Mouse (Mus musculus): ENCODE results near the gene Havcr2.
"Not testable (repeated sequence)": the region's sequence is repeated elsewhere in the genome, so short reads cannot be mapped to it uniquely, and the experiment has no call there.

Gene Havcr2

DNA sequence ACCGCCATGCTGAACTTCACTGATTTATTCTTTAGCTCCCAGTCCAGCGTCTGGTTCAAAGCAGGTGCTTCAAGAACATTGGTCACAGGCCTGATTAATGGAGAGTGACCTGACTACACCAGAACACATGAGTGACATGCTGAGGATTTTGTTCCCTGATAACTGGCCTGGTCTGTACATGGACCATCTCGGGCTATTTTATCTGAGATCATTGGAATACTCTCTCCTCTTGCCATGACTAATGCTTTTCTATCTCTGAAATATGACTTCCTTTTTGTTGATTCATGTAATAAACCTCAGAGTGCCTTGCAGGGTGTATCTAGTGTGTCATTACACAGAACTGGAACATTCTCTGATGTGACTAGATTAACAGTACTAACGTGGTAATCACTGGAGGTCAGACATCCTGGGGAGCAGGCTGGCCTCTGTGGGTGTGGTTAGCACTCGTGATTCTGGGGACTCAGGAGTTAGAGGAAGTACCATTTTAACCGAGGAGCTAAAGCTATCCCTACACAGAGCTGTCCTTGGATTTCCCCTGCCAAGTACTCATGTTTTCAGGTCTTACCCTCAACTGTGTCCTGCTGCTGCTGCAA lies at the start of gene Havcr2:
Havcr2 (plus strand) TSS at position 483 of the 593 bp plus-strand sequence.
- DNase-seq = no peak

DNA sequence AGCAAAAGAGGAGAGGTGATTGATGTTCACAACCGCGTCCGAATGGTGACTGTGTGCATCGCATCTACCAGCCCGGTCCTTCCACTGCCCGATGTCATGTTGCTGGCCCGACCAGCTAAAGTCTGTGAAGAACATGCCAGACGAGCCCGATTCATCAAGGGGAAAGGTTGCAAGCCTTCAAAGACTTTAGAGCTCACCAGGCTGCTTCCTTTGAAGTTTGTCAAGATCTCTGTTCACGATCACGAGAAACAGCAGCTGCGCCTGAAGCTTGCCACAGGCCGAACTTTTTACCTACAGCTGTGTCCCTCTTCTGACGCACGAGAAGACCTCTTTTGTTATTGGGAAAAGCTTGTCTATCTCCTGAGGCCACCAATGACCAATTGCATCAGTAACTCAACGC lies 49.7 kb upstream of the Havcr2 start:
- no peak for DNase-seq

DNA sequence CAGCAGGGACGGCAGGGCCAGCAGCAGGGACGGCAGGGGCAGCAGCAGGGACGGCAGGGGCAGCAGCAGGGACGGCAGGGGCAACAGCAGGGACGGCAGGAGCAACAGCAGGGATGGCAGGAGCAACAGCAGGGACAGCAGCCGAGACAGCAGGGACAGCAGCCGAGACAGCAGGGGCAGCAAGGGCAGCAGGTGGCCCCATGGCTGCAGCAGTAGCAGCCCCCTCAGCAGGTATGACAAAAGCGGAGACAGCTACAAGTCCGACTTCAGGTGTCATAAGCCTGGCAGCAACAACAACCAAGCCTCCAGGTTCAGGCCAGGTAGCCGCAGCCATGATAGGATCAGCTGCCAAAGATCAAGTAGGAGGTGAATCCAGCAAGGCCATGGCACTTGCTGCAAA lies 48.0 kb upstream of the Havcr2 start:
- peak; percentile 9 to 15 for DNase-seq

DNA sequence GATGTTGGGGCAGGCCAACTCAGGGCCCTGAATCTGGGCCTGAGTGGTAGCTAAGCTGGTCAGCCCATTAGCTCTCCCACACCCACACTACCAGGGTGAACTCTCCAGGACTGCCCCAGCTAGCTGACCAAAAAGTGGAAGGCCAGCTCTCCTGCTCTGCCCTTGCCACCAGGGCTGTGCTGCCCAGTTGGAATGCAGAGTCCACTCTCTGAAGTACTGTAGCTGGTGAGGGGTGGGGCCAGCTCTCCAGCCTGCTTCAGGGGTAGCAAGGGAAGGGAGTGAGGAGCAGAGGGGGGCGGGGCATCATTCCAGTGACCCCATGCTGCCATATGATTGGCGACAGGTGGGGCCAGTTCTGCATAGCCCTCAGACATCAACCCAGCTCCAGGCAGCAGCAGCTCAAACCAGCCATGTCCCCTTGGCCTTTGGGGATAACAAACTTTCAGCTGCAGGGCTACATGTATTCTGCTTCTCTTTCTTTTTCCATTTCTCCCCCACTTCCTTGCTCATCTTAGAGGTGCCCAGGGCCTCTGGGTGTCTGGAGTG lies 44.6 kb upstream of the Havcr2 start:
- DNase-seq = no peak

DNA sequence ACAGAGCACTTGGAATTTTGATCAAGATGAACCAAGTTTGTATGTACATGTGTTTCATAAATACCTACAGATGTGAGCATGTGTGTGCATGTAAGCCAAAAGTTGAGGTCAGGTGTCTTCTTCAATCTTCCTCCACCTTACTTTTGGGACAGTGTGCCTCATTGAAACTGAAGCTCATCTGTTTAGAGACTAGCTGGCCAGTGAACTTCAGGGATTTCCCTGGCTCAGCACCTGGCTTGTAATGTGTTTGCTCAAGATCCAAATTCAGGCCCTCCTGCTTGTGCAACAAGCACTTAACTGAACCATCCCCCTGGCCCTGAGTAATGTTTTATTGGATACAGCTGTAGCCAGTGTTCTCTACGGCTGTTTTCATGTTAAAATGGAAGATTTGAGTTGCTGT lies 36.3 kb upstream of the Havcr2 start:
- no peak for DNase-seq

DNA sequence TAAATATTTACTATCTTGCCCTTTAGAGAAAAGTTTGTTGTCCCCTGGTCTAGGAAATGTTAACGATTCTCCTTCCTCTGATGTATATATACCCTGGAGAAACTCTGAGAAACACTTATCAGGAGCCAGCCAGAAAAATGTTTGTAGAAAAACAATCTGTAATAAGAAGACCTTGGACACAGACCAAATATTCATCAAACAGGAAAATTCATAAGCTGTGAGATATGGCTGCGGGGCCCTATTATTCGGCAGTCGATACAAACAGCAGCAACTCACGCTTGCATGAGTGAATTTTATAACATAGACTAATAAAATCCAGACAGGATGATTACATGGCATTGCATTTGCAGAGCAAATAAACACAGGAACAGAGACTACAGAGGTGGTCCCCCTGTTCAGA lies 35.9 kb upstream of the Havcr2 start:
- DNase-seq = no peak

DNA sequence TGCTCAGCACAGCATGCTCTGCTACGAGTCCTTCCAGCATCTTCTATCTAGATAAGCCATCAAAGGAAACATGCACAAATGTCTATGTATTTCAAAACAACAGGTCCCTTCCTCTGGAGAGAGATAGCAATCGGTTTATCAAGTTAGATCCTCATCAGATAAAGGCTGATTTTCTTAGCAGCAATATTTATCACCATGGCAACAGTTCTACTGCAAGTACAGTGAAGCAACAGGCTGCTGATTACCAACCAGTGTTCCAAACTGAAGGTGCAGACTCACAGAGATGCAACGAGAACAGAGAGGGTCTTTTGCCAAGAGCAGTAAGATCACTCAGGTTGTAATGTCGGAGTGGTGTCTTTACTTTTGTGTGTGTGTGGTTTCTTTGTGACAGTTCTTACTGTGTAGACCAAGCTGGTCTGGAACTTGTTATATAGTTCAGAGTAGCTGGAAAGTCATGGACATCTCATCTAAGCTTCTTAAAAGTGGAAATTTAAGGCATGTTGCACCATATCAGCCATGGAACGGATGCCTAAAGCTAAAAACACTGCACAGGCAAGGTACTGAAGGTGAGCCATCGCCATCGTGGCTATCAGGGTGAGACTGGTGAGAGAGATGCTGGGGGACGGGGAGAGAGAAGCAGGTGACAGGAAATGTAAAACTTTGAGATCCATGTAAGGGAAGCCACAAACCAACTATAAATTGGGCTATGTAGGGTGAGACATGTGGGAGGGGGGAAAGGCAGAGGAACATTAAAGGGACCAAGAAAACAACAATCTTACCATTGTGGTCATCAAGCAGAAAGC lies 33.4 kb upstream of the Havcr2 start:
- DNase-seq = no peak

DNA sequence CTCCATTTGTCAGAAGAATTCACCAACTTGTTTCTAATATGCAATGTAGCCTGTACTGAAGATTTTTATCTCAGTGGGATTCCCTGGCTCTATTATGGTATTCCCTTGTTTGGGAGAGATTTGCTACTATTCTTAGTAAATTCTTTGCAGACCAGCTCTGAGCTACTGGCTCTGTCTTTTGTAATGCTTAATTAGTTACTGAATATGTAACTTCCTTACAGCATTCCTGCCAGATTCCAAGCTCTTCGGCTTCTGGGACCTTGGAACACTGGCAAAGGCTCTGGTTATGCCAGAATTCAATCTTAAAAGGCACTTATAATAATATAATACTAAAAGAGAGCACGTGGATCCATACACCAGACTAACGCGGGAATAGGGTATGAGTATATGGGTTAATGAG lies 26.6 kb upstream of the Havcr2 start:
- not testable (repeated sequence) for DNase-seq

DNA sequence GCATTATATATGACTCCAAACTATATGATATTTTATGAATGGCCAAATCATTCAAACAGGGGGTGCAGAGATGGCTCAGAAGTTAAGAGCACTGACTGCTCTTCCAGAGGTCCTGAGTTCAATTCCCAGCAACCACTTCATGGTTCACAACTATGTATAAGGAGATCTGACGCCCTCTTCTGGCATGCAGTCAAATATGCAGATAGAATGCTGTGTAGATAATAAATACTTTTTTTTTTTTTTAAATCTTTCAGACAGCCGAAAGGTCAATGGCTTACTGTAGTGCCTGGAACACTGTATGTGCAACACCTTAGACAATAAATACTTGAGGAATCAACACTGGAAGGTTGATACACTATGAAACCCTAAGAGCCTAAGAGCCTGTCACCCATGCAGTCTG lies 24.6 kb upstream of the Havcr2 start:
- DNase-seq = no peak

DNA sequence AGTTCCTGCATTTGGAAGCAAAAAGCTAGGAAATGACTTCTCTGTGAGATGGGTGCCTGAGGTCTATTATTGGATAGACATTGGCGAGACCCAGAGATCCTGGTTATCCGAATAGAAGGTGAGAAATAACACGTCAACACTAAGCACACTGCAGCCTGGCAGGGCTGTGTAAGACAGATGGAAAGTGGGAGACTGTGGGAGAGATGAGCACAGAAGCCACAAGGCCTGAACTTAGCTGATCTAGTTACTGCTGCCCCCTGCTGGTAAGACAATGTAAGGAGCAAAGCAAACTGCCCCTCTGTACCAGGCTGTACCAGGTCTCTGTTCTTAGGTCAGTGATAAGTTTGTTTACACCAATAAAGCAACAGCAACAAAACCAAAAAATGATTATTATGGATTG lies 23.6 kb upstream of the Havcr2 start:
- peak; percentile 82 to 87 for DNase-seq

DNA sequence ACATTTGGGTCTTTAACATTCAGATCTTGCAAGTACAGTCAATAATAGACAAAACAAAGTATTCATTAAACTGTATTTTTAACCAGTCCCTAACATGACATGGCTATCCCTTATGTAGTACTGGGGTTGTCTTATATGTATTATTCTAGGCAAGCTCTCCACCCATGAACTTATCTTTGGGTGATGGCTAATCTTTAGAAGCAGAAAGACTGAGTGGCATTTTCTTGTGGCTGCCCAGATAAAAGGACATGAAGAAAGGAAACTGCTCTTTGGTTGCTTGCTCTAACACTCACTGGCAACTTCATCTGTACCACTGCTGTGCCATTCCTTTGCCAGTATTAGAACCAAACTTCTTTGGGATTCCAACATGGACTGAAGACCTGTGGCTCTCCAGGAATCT lies 19.4 kb upstream of the Havcr2 start:
- DNase-seq = no peak

DNA sequence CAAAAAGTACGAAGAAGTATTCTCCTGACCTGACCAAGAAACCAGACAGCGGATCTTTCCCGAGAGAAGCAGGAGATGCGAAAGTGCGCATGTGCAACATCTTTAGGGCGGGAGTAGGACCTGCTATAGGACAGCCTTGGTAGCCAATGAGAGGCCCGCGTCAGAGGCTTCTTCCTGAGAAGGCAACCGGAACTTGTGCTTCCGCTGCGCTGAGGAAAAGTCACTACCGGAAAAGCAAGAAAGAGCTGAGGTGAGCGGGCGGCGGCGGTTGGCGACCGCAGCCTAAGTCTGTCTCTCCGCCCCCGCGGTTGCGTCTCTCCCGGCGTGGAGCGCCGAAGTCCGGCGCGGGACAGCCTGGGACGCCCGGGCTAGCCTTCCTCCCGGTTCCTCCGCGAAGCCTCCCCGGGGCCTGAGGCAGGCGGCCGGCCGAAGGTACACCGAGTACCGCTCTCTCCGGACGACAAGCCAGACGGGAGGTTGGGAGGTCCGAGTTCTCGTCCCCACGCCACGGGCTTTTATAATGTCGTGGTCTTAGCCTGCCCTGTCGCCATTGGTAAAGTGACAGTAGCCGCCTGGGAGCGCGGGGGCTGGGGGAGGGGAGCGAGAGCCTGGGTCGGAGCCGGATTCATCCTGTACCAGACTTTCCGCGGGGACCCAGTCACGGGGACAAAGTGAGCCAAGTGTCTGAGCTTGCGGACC lies 17.8 kb upstream of the Havcr2 start, which contains the start of gene Med7:
Med7 (plus strand) TSS at position 166 of the 699 bp plus-strand sequence.
- peak; percentile 93 to 98 for DNase-seq

DNA sequence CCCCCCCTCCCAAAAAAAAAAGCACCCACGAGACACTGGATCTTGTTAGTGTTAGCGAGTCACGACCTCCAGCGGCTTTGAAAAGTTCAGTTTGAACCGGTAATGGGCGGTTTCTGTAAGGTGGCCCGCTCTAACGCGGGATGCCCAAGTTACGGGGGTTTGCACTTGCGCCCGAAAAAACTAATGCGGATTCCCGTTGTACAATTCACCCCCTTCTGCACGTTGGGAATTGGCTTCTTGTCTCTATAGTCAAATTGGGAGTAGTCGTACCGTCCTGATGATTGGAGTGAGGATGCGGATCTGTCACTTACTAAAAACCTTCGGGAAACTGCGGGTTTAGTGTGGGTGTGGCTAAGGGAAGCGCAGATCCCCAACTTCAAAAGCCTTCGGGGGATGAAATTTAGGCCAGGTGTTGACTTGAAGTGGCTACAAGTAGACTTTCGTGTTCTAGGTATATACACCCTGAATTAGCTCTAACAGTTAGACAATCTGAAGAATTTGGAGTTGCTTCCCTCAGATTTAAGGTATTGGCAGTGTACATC lies 17.2 kb upstream of the Havcr2 start:
- peak in 1 of 2 experiments; percentile 21 for DNase-seq

DNA sequence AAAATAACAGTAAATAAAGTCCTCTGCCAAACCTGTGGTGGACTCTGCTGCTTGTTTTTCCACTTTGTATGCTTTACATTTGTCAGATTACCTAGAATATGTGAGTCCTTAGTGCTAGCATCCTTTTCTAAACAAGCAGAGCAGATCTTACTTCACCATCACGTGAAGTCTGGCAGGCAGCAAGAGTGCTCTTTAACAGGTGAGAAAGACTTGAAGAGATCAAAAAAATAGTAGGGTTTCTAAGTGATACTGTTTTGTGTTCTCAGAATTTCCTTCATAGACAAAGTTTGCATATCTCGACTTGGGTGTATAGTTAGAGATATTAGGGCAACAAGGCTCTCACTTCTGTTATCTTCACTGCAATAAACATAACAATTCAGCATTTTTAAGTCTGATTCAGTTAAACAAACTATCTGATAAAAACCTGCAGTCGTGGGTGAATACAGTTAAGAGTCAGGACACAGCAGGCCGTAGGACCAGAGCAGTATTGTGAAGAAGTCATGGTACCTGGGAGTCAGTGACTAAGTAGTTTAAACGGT lies 15.7 kb upstream of the Havcr2 start:
- DNase-seq = no peak

DNA sequence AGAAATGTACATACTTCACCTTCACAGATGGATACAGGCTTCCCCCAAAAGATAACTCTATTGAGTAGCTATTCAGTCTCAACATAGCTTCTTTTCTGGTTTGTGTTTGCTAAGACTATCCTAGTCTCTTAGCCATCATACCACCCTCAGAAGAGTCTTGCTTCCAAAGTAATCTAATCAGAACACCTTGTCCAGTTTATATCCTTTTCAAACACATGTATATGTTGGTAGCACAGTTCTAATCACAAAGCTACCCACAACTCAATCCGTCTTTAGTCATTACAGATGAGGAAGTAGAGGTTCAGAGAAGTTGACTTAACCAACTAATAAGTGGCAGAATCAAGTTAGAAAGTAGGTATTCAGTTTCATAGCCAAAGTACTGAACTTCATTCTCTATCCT lies 13.0 kb upstream of the Havcr2 start:
- DNase-seq = no peak

DNA sequence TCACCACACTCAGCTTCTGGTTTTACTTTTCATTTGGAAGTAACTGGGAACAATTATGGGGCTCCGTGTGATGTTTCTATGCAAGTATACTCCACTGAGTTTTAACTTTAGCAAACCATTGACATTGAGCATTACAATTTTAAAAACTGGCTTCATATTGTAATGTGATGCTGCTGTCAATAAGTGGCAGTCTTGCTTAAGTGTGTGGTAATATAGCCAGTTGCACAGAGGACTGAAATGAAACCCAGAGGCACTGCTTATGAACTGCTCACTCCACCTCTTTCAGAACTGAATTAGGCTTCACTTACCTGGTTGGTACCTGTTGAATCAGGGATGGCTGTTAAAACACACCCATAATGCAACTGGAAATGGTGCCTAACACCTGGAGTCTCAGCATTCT lies 11.6 kb upstream of the Havcr2 start:
- DNase-seq = no peak

DNA sequence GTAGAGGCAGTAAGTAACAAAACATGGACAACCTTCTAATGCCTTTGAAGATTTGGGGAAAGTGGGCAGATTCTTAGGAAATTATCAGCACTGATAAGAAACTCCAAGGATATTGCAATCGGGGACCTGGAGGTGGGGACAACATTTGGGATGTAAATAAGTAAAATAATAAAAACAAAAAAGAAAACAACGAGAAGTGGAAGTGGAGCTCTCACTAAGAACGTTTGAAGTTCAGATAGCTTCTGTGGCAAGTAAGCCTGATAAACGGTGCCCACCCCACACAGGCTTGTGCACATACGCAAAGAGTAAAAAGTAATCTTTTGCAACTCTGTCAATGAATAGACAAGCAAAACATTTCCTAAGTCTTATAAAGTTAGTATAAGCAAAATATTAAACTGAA lies 10.8 kb upstream of the Havcr2 start:
- DNase-seq = no peak

DNA sequence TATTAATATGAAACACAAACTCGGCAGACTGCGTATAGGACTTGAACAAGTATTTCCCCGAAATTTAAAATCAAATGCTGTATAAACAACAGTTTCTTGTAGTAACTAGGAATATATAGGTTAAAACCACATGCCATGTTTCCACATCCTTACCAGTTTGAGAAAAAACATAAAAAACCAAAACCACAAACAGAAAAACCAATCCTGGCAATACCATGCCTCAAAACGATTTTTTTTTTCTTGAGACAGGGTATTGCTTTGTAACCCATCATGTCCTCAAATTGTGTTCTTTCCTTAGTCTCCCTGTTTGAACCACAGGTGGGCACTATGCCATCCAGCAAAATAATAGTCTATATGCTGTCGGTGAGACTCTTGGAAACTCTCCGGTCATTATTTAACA lies 8.6 kb upstream of the Havcr2 start:
- DNase-seq = no peak

DNA sequence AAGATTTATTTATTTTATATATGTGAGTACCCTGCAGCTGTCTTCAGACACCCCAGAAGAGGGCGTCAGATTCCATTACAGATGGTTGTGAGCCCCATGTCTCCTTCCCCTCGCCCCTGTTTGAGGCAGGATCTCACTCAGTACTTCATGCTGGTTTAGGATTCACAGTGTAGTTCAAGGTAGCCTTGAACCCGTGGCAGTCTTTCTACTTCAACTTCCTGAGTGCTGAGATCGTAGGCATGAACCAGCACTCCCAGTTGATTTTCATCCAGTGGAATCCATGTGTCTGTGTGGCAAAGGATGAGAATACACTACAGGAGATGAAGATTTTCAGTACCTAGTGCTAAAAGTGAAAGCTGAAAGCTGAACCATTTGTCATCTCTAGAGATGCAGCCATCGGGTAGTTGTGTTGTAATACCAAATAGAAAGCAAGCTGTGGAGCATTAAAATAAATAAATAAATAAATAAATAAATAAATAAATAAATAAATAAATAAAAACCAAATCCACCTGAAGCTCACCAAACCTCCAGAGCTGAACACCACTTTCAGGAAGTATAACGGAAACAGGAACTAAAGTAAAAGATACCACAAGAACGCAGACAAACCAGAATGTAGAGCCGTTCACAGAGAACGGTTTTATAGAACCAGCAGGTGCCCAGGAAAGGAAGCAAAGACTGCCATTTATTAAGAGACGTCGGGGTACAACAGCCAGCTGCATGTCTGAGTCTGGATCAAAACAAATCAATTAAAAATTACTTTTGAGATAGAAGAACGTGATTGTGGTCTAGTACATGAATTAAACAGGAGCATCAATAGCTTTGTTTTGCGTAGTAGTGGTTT lies 6.9 kb upstream of the Havcr2 start:
- no peak for DNase-seq

DNA sequence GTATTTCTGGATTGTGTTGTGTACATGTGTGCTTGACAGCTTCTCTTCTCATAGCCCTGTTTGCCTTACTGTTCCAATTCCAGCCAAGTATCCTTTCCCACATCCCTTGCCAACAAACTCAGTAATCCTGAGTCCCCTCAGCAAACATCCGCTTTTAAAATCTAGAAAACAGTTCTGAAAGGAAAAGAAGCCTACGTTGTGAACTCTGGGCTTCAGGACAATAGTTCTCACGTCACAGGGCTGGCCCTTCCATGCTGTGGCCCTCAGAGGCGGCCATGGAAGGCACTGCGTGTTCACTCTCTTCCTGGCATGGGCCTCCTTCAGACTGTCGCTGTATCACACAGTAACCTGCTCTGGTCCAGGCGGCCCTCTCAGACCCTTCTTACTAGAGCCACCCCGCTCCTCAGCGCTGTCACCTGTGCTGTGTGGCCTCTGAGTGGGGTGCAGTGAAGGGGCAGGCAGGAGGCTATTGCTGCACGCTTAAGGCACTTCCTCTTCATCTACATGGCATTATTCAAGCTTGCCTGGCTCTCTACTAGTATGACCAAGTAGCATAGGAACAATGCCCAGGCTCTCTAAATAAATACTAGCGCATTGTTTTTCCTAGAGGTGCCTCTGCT lies 5.2 kb upstream of the Havcr2 start:
- no peak for DNase-seq

DNA sequence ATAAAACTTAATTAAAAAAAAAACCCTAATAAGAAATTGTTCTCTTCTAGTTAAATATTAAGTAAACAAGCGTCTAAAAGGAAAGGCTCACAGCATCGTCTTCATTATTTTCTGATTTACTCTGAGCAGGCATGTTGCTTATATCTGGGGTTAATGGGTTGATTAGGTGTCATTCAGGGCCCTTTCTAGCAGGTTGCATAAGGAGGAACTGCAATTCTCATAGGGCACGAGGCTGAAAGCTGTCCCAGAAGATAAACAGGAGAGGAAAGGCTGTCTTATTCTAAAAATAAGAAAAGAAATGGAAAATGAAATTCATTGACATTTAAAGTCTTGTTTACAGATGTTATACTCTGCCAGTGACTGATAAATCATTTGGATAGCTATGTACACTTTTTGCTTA lies 5.2 kb downstream of the Havcr2 start:
- DNase-seq = no peak

DNA sequence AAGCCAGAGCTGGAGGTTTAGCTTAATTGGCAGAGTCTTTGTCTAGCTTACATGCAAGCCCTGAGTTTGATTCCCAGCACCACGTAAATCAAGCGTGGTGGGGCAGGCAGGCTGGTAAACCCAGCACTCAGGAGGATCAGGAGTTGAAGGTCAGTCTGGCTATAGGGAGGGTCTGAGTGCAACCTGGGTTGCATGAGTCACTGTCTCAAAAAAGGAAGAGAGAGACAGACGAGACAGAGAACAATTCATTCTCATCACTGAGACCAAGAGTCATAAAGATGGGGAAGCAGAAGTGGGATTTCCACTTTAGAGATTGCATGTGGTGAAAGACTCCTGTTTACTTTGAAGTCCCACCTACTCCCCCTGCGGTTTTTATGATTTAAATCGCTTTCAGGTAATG lies 6.6 kb downstream of the Havcr2 start:
- no peak for DNase-seq
